Mouse (Mus musculus): ENCODE results near the gene Zscan18.
"Not testable (repeated sequence)": the region's sequence is repeated elsewhere in the genome, so short reads cannot be mapped to it uniquely, and the experiment has no call there.

The Zscan18 gene

GRCm38 (mm10) chr7:12802866-12803726, at the start of gene Zscan18:
TSS of gene Zscan18 (minus strand) at chr7:12803635.
- peak; percentile 76 for DNase-seq

- no peak for DNase-seq
Observed at GRCm38 (mm10) chr7:12835779-12836178, 32.3 kb upstream of the Zscan18 start.

- DNase-seq = peak; percentile 25
Observed at GRCm38 (mm10) chr7:12835193-12835671, 31.8 kb upstream of the Zscan18 start.

DNA sequence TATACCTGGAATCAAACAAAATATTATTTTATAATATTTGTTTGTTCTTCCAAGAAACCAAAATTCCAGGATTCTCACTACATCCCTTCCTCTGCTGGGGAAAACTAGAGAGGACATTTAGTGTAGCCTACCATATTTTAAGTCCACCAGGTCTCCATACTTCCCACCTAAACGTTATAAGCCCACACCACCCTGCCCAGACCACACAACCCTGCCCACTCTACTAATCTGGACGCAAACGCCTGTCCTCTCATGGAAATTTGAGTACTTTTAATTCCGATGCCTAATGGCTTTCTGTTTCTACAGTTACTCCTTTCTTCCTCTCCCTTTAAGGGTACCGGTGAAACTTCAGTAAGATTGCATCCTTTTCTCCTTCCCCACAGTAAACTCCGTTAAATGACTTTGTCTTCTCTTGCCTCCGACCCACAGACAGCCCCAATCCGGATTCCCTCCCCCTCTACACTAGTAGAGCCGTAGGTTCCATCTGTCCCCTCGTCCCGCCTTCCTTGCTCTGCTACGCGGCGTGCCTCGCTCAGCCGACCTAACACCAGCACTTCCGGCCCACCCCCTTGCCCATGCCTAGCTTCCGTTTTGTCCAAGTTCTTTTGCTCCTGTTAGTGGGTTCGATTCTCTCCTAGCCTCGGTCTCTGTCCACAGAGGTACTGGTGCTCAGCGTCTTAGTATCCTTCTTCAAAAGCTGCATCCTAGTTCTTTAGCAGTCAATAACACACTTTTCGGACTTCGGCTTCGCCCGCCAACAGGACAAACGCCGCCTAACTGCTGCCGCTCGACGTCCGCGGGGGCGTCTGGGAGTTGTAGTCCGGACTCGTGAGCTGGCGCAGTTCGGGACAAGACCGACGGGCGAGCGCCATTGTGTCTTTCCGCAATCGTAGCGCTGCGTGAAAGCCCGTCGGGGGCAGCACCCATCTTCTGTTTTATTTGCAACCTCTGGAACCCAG, 31.0 kb upstream of the Zscan18 start, which contains the start of gene Zfp110:
Gene Zfp110, plus strand, starts transcription at position 600 of the 959 bp plus-strand sequence.
- peak; percentile 80 for DNase-seq

GRCm38 (mm10) chr7:12818521-12819295, 15.3 kb upstream of the Zscan18 start, which contains the start of gene Zfp329:
TSS of gene Zfp329 (minus strand) at chr7:12818858.
- peak; percentile 92 for DNase-seq

DNA sequence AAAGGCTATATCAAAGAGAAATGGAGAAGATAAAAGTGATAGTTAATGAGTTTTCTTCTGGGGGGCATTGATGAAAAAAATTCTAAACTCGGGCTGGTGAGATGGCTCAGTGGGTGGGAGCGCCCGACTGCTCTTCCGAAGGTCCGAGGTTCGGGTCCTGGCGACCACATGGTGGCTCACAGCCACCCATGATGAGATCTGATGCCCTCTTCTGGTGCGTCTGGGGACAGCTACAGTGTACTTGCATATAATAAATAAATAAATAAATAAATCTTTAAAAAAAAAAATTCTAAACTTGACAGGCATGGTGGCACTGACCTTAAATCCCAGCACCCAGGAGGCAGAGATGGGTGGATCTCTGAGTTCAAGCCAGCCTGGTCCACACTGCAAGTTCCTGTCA, 12.1 kb upstream of the Zscan18 start:
- no peak for DNase-seq

GRCm38 (mm10) chr7:12803727-12804071, 264 bp upstream of the Zscan18 start:
- no peak for DNase-seq

DNA sequence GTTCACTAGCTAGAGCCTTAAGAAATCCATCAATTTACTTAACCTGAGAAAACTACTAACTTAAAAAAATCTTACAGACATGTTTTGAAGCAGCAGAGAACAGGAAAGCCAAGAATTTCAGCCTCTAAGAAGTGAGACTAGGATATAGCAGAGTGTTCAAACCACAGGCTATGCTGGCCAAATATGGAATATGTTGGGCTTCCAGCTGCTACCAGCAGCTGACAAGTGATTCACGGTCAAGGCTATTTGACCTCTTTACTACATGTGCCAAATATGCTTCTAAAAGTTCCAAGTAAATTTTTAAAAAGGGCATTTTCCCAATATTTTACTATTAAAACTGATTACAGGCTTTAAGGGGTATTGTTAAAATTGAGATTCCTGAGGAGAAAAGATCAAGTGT, 3.9 kb downstream of the Zscan18 start:
- DNase-seq = no peak

DNA sequence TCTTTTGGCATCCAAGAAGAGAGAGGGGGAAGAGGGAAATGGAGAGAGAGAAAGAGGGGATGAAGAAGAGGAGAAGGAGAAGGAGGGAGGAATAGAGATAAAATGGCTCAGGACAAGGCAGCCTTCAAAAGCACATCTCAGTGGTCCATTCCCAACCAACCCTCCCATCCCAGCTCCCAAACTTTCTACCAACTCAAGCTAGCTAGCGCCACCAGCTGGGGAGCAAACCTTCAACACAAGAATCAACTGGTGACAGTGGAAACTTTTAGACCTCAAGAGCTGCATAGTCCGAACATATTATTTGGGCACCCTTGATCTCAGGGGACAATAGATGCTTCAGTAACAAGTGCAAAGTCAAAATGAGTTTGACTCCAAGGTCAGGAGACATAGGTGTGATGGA, 5.5 kb downstream of the Zscan18 start:
- DNase-seq = no peak

- DNase-seq = not testable (repeated sequence)
Observed at GRCm38 (mm10) chr7:12792624-12793023, 10.8 kb downstream of the Zscan18 start.

- DNase-seq = no peak
Observed at GRCm38 (mm10) chr7:12788025-12788424, 15.4 kb downstream of the Zscan18 start.

GRCm38 (mm10) chr7:12787333-12787732, 16.1 kb downstream of the Zscan18 start:
- no peak for DNase-seq

- DNase-seq = peak; percentile 80
Observed at GRCm38 (mm10) chr7:12780151-12780830, 23.1 kb downstream of the Zscan18 start.

DNA sequence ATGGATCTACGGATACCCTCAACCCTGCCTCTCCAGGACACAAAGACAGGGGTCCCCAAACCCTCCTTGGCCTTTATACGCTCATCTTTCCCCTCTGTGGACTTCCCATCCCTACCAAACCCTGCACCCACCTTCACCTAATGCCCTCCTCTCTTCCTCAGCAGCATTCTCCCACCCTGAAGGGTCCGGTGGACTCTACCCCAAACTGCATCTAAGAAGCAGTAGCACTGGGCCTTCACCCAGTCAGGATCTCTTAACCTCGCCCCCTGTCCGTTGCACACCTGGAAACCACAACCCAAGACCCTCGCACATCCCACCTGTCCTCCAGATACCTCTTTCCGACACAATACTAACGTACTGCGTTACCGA, 23.7 kb downstream of the Zscan18 start:
- no peak for DNase-seq

GRCm38 (mm10) chr7:12779141-12779540, 24.3 kb downstream of the Zscan18 start:
- no peak for DNase-seq

DNA sequence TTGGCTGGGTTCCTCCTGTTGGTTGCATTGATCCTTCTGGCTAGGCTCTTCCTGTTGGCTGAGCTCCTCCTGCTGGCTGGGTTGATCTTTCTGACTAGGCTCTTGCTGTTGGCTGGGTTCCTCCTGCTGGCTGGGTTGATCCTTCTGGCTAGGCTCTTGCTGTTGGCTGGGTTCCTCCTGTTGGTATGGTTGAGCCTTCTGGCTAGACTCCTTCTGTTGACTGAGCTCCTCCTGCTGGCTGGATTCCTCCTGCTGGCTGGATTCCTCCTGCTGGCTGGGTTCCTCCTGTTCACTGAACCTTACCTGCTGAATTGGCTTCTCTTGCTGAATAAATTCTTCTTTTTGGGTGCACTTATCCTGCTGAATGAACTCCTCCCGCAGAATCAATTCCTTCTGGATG, 28.8 kb downstream of the Zscan18 start:
- peak; percentile 95 for DNase-seq

DNA sequence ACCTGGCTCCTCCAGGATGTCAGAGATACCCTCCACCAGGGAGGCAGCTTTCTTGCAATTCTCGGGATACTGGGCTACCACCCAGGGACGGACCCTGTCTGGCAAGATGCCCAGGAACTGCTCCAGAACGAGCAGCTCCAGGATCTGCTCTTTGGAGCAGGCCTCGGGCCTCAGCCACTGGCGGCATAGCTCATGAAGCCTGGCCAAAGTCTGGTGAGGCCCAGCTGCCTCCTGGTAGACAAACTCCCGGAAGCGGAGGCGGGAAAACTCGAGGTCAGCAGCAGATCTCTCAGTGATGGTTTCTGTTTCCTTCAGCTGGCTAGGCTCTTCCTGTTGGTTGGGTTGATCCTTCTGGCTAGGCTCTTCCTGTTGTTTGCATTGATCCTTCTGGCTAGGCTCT, 29.3 kb downstream of the Zscan18 start:
- DNase-seq = peak; percentile 61

- no peak for DNase-seq
Observed at GRCm38 (mm10) chr7:12749431-12750198, 53.8 kb downstream of the Zscan18 start.

- no peak for DNase-seq
Observed at GRCm38 (mm10) chr7:12734904-12735303, 68.5 kb downstream of the Zscan18 start, which contains the start of gene Vmn2r56. TSS of gene Vmn2r56 (minus strand) at chr7:12735004.
